Mouse (Mus musculus) embryonic facial prominence, embryonic 10.5 days (tissue): ENCODE data around the gene Gan. TPM values are rescaled to one million over a fixed set of nuclear protein-coding genes. Genes with fewer than 3 reads are reported as not detected.

Source experiments
- DNase-seq: peaks from one replicate; pipeline ENCODE4 v3.0.0-alpha.2; 2017; ENCODE audit warnings: low spot score
- H3K27ac ChIP-seq: fragments of 300-500 bp; sonication (generic); replicated peaks from 2 replicates; pipeline ENCODE4 v1.5.1; 2016; ENCODE audit warnings: mild to moderate bottlenecking
- H3K27me3 ChIP-seq: fragments of 300-500 bp; sonication (generic); replicated peaks from 2 replicates; pipeline ENCODE4 v1.6.1; 2016; ENCODE audit warnings: low read depth, mild to moderate bottlenecking; ENCODE audit not compliant: poor library complexity, severe bottlenecking
- H3K36me3 ChIP-seq: fragments of 300-500 bp; sonication (generic); replicated peaks from 2 replicates; pipeline ENCODE4 v1.6.1; 2016; ENCODE audit warnings: mild to moderate bottlenecking, moderate library complexity
- H3K4me1 ChIP-seq: fragments of 300-500 bp; sonication (generic); 2 replicates; pipeline ENCODE4 v1.6.1; 2016
- H3K4me3 ChIP-seq: fragments of 300-500 bp; sonication (generic); 2 replicates; pipeline ENCODE4 v1.5.1; 2016; ENCODE audit warnings: mild to moderate bottlenecking, moderate library complexity
- H3K9me3 ChIP-seq: fragments of 300-500 bp; sonication (generic); 2 replicates; pipeline ENCODE4 v1.6.1; 2016; ENCODE audit warnings: mild to moderate bottlenecking
- WGBS: fragments of 180-500 bp; shearing (Covaris S2); methylation state at CpG from one replicate; pipeline ENCODE4 v1.1.7; 2016; 5-methylcytosine and 5-hydroxymethylcytosine counted together
- polyA plus RNA-seq: library from polyadenylated mRNA; unstranded; fragments of >200 nt; fragmentation: Nextera tagmentation; extraction: Ambion mirVana; gene quantifications from 2 replicates; pipeline ENCODE4 v1.2.1, GENCODE M21; 2016

Gene Gan
- polyA plus RNA-seq, 1 experiment from 2014 or later, result 3.1 TPM

DNA sequence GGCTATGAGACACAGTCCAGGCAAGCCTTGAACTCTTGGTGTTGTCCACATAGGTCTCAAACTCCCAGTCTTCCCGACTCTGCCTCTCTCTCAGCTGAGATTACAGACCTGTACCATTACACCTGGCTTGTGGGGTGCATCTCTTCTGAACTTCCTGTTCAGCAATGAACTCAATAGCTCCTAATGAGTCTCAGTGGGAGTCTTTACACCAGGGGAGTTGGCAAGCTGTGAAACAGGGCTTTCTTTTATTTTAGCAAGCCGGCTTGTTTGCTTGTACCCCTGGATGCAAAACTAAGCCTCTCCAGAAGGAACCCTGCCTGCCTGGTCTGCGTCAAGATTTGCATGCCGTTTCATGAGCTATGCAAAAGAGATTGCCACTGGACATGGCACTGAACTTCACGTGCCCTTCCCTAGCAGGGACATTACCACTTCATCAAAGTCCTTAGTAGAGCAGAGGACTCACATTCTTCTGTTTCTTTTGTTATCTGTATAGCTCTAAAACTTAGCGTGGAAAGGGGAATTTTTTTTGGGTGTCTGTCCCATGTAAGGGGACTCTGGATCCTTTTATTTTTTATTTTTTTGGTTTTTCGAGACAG, 93.2 kb downstream of the Gan start:
- H3K27me3 ChIP-seq, result no peaks in the 10 kb centered on the region
- 0 out of 2 replicates have a peak, but pooled peaks cover 4% of the 10 kb centered on the region for H3K9me3 ChIP-seq
- H3K27ac ChIP-seq, result no peak overlapping the region
- no peaks in the 10 kb centered on the region for H3K36me3 ChIP-seq
- peaks cover 3% of the 10 kb centered on the region; the same call in 1 of the 2 replicates for H3K4me1 ChIP-seq
- no peak for DNase-seq
- no peak overlapping the region for H3K4me3 ChIP-seq
- 43% methylated on average over 7 of the region's 7 CpGs for WGBS

DNA sequence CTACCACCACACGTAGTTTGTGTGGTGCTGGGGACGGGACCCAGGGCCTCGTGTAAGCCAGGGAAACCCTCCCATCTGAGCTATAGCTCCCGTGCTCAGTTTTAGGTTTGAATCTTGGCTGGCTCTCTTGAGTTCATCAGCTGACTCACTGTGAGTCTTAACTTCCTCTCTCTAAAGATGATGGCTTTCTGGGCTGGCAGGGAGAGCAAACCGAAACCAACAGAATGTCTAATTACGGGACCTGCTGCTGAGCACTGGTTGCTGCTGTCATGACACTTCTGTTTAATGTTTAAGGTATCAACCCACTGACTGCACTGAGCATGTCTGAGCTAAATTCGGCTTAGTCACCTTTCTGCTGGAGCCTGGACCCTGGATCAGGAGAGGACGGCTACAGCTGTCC, 94.7 kb downstream of the Gan start:
- Histone ChIP-seq H3K27ac (no peak overlapping the region), H3K4me1 (peaks cover 8% of the 10 kb centered on the region; the same call in 1 of the 2 replicates), H3K36me3 (no peaks in the 10 kb centered on the region), H3K9me3 (0 out of 2 replicates have a peak, but pooled peaks cover 4% of the 10 kb centered on the region), H3K4me3 (no peak overlapping the region), H3K27me3 (no peaks in the 10 kb centered on the region)
- 91% methylated on average over 8 of the region's 8 CpGs for WGBS
- DNase-seq, result no peak

GRCm38 (mm10) chr8:117253390-117254269, 95.7 kb downstream of the Gan start:
- no peak overlapping the region for H3K27ac ChIP-seq
- H3K36me3 ChIP-seq, result no peaks in the 10 kb centered on the region
- WGBS, result 89% methylated on average over 17 of the region's 17 CpGs
- H3K4me3 ChIP-seq, result no peak overlapping the region
- H3K27me3 ChIP-seq, result no peaks in the 10 kb centered on the region
- 0 out of 2 replicates have a peak, but pooled peaks cover 4% of the 10 kb centered on the region for H3K9me3 ChIP-seq
- DNase-seq, result no peak
- H3K4me1 ChIP-seq, result peaks cover 14% of the 10 kb centered on the region

DNA sequence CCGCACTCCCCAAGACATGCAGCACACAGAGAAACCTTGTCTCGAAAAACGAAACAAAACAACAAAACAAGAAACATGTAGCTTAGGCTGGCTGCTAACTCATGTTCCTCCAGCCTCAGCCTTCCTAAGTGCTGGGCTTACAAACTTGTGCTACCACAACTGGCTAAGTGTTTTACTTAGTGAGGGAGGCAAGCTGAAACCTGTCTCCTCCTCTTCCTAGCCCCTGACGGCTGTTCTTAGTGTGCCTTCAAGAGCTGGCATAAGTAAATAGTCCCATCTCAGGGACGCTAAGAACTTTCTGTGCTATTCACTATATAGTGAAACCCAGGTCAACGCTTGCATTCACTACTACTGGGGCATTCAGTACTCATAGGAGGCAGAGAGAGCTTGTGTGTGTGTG, 96.6 kb downstream of the Gan start:
- WGBS, result 75% methylated on average over 6 of the region's 6 CpGs

GRCm38 (mm10) chr8:117256292-117256938, 98.5 kb downstream of the Gan start:
- Histone ChIP-seq H3K27ac (peak overlapping the region; percentile 95), H3K27me3 (no peaks in the 10 kb centered on the region), H3K4me3 (peak overlapping the region; percentile 94), H3K9me3 (0 out of 2 replicates have a peak, but pooled peaks cover 4% of the 10 kb centered on the region), H3K36me3 (no peaks in the 10 kb centered on the region), H3K4me1 (peaks cover 42% of the 10 kb centered on the region)
- under 1% methylated on average over 92 of the region's 92 CpGs for WGBS
- peak; percentile 93 for DNase-seq

More for the DNA sequence above, 96.6 kb downstream of the Gan start:
- Histone ChIP-seq H3K4me3 (no peak overlapping the region), H3K9me3 (0 out of 2 replicates have a peak, but pooled peaks cover 4% of the 10 kb centered on the region), H3K36me3 (no peaks in the 10 kb centered on the region), H3K27ac (no peak overlapping the region), H3K4me1 (peaks cover 23% of the 10 kb centered on the region), H3K27me3 (no peaks in the 10 kb centered on the region)
- no peak for DNase-seq

DNA sequence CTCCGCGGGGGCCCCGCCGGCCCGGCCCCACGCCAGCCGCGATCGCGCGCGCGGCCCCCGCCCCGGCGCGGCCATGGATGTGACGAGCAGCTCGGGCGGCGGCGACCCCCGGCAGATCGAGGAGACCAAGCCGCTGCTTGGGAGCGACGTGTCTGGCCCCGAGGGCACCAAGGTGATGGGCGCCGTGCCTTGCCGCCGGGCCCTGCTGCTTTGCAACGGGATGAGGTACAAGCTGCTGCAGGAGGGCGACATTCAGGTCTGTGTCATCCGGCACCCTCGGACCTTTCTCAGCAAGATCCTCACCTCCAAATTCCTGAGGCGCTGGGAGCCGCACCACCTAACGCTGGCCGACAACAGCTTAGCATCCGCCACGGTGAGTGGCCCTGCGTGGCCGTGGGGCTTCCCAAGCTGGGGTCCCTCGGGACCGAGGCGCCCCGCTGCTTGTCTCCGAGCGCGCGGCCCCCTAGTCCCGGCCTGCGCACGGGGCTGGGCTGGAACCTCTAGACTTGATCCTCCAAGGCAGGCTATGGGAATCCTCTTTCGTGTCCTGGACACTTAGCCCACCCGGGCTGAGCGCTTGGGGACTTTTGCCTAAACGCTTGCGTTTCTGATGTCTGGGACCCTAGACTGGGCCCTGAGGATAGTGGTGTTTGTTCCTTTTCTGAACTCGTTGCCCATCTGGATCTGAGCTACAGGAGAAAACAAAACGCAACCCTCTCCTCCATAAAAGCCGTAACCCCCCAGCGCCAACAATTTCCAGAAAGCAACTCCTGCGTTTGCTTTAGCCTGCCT, 99.3 kb downstream of the Gan start, which contains the start of gene Cmip:
Cmip (plus strand) TSS at position 36 of the 792 bp plus-strand sequence.
- under 1% methylated on average over 64 of the region's 65 CpGs for WGBS
- Histone ChIP-seq H3K36me3 (no peaks in the 10 kb centered on the region), H3K27me3 (no peaks in the 10 kb centered on the region), H3K9me3 (0 out of 2 replicates have a peak, but pooled peaks cover 4% of the 10 kb centered on the region), H3K4me1 (peaks cover 50% of the 10 kb centered on the region), H3K27ac (peak within 1 kb of the TSS; percentile 95), H3K4me3 (peak within 1 kb of the TSS; percentile 94)
- peak; percentile 67 for DNase-seq

DNA sequence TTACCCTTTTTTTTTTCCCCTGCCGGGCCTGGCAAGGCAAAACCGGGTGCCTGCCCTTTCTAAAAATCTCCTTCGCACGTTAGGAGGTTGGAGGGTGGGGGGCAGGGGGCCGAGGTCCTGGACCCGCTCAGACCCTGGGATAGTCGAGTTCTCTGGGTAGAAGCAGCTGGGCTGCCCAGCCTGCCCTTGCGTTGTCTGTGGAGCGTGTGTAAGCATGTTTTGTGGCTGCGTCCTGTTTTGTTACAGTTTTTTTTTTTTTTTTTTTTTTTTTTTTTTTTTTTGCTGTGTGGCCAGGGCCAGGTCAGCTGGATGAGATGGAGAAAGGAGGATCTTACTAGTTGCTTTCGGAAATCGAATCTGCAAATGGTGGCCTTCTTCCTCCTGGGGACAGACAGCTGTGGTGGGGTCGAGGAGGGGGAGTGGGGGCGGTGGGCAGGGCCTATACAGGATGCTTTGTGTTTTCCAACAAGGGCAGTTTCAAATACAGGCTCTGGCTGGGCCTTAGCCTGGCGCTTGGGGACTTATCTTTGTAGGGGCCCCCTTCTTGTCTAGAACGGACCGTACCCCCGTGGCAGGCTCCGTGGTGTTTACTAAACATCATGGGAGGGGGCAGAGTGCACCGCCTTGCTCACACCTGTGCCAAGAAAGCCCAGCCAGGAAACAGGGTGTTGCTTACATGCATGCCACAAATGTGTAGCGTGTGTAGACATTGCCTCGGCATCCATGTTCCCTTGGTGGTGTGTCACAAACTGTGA, 100.1 kb downstream of the Gan start:
- H3K27ac ChIP-seq, result peak overlapping the region; percentile 95
- peaks cover 58% of the 10 kb centered on the region for H3K4me1 ChIP-seq
- H3K27me3 ChIP-seq, result no peaks in the 10 kb centered on the region
- 8% methylated on average over 22 of the region's 22 CpGs for WGBS
- H3K4me3 ChIP-seq, result peak overlapping the region; percentile 94
- peak; percentile 74 for DNase-seq
- H3K36me3 ChIP-seq, result no peaks in the 10 kb centered on the region
- no peaks in the 10 kb centered on the region for H3K9me3 ChIP-seq

DNA sequence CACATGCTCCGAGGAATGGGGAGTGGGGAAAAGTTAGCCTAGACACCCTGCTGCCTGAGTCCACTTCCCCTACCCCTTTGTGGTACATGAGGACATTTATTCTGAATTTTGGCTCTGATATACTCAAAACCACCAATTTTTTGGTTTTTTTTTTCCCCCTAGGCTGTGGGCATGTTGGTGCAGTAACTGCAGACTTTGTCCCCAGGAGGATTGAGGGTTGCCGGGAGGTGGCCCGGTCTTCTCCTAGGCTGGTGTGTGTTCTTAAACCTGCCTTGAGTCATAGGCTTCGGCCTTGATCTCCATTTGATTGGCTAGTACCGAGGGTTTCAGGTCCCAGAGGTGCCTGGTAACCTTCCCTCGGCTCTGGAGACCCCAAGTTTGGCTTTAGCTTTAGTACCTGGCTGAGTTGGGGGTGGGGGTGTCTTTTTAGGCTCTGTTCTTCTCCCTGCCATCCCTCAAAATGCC, 100.7 kb downstream of the Gan start:
- Histone ChIP-seq H3K4me3 (peak overlapping the region; percentile 94), H3K27ac (peak overlapping the region; percentile 95), H3K36me3 (no peaks in the 10 kb centered on the region), H3K4me1 (peaks cover 64% of the 10 kb centered on the region), H3K27me3 (no peaks in the 10 kb centered on the region), H3K9me3 (no peaks in the 10 kb centered on the region)
- DNase-seq, result no peak
- WGBS, result 56% methylated on average over 6 of the region's 6 CpGs

DNA sequence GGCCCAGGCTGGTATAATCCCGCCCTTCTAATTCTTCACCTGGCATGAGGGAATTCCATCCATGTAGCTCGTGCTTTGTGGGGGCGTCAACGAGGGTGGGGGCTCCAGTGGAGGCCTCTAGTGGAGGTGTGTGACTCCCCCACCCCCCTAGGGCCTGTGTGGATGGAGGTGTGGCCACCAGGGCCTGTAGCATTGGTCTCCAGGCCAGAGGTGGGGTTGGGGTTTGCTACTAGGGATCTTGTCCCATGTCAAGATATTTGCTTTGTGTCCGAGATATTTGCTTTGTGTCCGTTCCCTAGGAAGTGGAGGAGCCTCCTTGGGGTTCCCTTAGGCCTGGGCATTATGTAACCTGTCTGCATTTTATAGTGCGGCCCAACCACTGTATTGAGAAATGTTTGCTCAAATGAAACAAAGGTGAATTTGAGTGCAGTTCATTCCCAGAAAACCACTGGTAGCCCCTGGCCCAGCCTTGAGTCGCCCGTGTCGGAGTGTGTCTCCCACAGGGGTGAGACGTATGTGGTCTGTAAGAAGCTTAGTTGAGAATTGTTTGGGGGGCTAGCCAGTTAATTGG, 101.6 kb downstream of the Gan start:
- Histone ChIP-seq H3K27ac (peak overlapping the region; percentile 95), H3K4me3 (peak overlapping the region; percentile 94), H3K9me3 (no peaks in the 10 kb centered on the region), H3K27me3 (no peaks in the 10 kb centered on the region), H3K4me1 (peaks cover 65% of the 10 kb centered on the region), H3K36me3 (no peaks in the 10 kb centered on the region)
- DNase-seq, result peak; percentile 32
- 73% methylated on average over 11 of the region's 11 CpGs for WGBS

DNA sequence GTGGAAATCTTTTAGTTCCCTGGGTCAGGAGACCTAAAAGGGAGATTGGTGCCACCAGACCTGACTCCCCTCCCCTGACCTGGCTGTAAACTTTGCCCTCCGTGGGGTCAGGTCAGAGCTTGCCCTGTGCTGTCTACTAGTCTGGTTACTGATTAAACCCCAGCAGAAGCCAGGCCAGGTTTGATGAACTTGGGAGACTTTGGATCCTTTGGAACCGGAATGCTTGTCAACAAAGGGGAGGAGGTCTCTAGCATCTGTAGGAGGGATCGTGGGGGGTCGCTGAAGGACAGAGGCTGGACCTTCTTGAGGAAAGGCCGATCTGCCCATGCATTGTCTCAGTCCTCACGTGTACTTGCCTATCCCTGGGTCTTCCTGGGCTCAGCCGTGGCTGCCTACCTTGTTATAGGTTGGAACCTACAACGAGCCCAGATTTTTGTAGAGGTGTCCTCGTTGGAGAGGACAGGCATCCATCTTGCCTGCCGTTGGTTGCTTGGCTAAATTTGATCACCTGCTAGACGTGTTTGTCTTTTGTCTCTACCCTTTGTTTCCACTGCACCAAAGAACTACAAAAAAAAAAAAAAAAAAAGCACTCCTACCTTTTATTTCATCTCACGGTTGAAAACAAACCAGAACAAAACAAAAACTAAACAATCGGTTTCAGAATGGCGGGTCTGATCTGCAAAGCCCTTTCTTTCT, 102.4 kb downstream of the Gan start:
- DNase-seq, result peak; percentile 38
- Histone ChIP-seq H3K36me3 (peaks cover 6% of the 10 kb centered on the region), H3K27ac (peak overlapping the region; percentile 95), H3K4me1 (peaks cover 65% of the 10 kb centered on the region), H3K27me3 (no peaks in the 10 kb centered on the region), H3K4me3 (peak overlapping the region; percentile 94), H3K9me3 (no peaks in the 10 kb centered on the region)
- 21% methylated on average over 14 of the region's 14 CpGs for WGBS
